Mouse (Mus musculus): ENCODE measurements around the gene Btrc.

The Btrc gene

DNA sequence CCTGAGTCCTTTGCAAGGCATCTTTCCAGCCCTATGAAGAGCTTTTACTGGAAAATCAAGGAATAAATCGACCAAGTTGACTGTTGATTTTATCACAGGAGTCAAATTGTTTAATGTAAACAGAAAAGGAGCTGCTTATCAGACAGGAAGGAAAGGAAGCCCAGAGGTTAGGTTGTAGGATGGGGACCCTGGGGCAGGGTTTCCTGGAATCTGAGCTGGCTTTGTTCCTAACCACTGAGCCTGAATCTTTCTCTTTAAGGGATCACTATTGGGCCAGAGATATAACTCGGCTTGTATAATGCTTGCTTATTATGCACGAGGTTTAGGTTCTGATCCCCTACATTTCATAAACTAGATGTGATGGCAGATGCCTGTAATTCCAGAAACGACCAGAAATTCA is 64.6 kb downstream of the Btrc start:
- DNase-seq (ENCODE audit: inconsistent ontology term): no peak

DNA sequence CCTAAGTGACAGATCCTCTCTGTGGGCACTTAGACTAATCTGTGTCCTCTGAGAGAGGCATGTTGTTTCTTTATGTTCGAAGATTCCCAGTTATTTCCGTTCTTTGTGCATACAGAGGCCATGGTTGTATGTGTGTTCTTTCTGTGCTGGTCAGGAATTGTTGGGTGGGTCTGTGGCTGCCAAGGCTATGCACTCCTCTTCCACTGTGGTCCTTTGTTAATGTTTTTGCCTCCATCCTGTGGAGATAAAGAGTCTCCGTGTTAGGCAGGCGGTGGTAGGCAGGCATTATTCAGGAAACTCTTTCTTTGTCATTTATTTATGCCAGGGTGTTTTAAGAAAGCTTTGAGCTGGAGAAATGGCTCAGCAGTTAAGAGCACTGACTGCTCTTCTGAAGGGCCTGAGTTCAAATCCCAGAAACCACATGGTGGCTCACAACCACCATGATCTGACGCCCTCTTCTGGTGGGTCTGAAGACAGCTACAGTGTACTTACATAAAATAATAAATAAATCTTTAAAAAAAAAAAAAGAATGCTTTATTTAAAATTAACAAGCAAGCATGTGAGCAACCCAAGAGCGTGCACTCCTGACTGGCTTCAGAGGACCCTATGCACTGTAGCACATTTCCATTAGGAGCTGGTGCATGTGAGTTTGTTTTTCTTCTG is 67.6 kb downstream of the Btrc start:
- no peak for DNase-seq (ENCODE audit: inconsistent ontology term)

DNA sequence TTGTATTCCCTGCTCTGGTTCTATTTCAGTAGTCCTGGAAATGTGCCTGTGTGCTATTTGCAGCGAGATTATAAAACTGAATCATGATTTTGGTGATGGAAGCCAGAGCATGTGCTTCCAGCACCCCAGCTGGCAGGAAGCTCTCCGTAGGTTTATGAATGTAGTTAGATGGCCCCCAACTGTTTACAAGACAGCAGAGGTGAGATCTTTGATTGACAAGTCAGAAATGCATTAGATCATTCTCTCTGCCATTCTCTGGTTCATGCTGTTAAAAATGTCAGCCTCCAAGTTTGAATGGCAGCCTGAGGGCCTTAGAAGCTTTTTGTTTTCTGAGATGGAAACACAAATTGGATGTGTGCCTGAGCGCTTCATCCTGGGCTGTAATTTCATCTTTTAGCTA is 68.8 kb downstream of the Btrc start:
- no peak for DNase-seq (ENCODE audit: inconsistent ontology term)

DNA sequence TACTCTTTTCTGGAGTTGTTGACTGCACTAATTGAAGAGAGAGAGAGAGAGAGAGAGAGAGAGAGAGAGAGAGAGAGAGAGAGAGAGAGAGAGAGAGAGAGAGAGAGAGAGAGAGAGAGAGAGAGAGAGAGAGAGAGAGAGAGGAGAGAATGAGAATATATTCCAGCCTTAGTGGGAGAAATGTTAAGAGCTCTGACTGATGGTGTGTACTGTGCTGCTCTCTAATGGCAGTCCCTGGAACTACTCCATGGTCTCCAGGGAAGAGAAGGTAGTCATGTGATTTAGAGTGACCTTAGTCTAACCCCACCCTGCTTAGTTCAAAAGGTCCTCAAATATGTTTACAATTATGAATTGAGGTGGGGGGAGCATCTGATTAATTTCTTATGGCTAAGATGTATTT is 72.5 kb downstream of the Btrc start:
- DNase-seq (ENCODE audit: inconsistent ontology term): peak; percentile 32

DNA sequence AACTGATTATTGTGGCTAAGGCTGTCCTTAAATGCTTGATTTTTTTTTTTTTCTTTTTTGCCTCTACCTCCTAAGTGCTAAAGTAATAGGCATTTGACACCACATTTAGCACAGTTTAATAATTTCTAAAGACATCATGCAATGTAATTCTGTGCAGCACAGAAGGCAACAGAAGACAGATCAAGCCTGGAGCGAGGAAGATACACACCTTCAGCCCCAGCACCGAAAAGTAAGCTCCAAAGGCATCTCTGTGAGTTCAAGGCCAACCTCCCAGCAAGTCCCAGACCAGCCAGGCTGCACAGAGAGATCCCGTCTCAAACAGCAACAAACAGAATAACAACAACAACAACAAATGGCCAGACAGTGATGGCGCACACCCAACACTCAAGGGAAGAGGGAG is 73.6 kb downstream of the Btrc start:
- no peak for DNase-seq (ENCODE audit: inconsistent ontology term)

DNA sequence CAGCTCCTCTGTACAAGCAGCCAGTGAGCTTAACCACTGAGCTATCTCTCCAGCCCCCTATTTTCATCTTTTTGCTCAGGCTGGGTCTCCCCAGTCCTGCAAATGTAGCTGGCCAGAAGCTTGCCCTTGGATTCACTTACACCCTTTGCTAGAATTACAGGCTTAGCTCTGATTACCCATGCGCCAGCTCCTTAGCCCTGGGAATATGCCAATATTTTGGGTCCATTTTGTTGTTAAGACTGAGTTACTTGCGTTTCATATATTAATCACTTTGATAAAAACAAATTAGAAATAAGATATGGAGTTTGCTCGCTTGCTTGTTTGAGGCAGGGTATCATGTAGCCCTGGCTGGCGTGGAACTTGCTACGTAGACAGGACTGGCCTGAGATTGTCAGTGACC is 74.7 kb downstream of the Btrc start:
- DNase-seq (ENCODE audit: inconsistent ontology term): no peak

DNA sequence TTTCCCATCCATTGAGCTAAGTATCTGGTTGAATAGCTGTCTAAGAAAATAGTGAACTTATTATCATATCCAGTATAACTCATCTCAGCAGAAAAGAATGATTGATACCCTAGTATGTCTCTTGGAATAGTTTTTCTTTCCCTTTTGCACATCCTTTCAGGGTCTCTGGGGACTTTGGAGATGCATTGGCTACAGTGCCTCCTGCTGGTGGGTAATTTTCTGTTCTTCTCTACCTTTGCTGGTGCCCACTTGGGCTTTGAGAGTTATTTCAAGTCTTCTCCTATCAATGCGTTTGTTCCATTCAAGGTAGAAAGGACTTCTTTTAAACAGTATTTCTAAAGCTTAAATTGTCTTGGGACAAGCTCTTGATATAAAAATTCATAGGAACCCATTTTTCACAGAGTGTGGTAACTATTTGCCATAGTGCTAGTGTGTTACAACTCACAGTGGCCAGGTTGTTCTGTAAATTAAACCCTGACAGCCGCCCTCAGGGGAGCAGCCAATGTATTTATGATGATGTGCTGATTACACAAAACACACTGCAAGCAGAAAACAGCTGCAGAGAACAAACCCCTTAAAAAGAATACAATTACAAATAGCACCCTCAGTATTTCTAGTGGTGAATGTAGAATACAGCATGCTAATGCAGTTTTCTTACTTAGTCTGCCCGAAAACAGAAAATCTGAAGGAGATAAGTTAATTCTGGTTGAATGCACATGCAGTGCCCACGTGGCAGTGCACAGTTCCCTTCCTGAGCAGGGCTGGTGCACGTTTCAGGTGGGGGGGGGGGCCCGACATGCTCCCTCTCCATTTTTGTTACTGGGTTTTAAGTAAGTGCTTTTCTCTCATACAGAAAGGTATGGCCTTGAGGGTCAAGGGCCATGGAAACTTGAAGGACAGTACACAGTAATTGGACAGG is 75.7 kb downstream of the Btrc start:
- no peak for DNase-seq (ENCODE audit: inconsistent ontology term)

DNA sequence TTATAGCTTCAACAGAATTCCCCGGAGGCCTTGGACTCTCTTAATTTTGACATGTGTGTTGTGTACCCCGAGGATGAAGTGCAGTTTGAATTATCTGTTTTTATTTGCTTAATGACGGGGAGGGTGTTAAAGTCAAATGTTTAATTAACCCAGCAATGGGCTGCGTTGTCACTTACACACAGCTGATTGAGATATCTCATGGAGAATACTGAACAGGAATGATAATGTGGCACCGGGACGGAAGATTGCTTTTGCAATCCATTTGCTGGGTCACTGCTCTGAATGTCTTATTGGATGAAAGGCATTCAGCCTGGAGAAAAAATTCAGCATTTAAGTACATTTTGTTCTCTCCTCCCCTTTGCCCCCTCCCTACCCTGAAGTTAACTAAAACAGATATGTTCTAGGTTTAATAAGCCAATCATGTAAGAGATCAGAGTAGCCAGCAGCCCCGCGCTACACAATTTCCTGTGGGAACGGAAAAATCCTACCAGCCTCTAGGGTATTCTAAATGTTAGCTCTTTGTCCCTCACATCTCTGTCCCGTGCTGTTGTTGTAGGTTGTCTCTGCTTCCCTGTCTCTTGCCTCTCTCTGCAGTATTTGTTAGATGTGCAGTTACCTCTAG is 77.1 kb downstream of the Btrc start:
- no peak for DNase-seq (ENCODE audit: inconsistent ontology term)

DNA sequence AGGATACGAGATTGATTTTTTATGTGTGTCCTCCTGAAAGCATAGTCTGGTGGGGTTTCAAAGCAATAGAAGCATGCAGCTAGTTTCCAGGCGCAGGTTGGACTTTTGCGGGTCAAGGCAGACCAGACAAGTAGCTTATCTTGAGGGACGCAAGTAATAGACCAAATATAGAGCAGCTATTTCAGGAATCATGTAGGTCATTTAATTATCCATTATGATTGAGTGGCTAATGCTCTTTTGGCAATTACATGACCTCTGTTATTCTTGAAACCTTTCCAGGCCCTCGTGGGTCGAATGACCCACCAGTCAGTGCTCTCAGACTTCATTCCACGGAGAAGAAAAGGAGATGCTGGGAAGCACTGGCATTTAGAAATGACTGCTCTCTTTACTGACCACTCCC is 78.2 kb downstream of the Btrc start:
- peak; percentile 77 for DNase-seq (ENCODE audit: inconsistent ontology term)

DNA sequence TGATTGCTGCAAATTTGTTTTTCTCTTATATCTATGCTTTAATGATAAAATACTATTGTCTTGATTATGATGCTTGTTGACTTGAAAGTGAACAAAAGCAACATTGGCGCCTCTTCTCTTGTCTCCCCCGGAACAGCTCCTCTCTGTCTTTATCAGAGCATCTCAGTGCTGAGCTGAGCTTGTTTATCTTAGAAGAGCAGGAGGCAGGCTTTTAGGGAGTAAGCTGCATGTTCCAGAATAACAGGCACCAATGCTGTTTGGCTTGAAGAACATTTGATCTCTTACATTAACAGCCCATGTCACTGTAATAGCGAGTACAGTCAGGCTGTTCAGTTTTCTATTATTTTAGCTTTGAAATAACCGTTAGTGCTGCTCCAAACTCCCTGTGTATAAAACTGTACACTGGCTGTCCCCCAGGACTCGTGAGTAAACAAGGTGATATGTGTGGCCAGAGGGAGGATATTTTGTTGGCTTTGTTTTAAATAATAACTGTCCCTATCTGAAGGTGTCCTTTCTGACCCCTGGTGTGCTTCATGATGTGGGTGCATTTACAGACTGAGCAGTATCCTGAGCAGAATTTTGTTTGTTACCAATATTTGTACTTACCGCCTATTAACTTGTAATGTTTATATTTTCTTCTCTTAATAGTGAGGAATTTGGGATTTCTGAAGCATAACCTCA is 81.9 kb downstream of the Btrc start:
- DNase-seq (ENCODE audit: inconsistent ontology term): no peak

DNA sequence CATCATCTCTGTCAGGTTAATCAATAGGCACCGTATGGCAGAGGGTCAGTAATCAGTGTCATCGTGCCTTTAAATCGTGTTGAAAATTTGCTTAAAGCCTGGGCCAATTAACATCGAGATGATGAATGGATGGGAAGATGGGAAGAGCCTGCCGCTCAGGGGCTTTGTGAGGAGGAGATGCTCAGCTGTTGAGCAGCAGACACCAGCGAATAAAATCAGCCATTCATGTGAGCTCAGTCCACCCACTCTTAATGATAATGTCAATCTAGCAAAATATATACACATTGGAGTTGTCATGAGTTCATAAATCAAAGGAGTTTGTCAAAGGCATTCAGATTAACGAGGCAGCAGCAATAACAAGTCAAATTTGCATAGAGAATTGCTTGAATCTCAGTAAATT is 83.1 kb downstream of the Btrc start:
- no peak for DNase-seq (ENCODE audit: inconsistent ontology term)

DNA sequence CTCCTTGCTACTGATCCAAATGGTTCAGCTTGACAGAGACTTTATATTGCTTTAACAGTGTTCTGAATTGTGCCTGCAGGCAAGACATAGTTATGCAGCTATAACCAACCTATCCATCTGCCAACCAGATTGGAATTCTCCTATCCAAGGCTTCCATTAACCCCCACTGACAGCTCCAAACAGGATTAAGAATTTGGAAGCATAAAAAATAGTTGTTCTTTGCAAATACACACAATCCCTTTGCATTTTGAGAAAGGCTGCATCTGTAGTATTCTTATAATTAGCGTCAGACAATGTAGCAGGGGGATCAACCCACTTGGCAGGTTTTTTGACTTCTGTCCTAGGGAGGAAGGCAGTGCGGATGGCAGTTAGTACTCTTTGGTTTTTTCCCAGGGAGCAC is 83.7 kb downstream of the Btrc start:
- no peak for DNase-seq (ENCODE audit: inconsistent ontology term)

DNA sequence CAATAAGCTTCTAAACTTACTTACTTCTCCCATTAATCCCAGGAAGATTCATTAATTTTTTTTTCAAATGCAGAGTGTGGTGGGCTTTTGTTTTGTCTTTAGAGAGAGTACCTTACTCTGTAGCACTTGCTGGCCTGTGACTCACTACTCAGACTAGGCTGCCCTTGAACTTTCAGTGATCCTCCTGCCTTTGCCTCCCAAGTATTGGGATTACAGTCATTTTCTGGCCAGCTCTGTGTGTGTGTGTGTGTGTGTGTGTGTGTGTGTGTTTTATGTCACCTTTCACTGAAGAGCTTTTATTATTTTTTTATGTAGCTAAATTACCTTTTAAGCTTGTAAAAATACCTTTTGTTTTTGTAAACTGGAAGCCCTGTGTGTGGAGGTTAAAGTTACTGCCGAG is 84.4 kb downstream of the Btrc start:
- no peak for DNase-seq (ENCODE audit: inconsistent ontology term)

DNA sequence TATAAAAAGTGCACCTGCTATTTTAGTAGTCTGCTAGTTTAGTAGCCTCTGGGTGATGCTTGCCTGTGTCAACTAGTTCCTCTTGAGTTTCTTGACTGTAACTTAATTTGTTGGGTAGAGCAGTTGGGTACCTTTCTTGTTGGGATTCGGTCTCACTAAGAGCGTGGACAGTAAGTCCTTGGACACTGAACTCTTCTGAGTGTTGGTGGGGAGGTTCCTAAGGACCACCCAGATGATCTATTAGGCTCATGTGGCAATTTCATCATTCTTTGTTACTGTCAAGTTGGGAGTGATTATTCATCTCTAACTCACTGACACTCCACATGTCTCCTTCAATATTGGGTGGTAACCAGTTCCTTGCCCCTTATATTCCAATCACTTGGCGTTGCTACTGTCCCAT is 90.9 kb downstream of the Btrc start:
- DNase-seq (ENCODE audit: inconsistent ontology term): no peak

DNA sequence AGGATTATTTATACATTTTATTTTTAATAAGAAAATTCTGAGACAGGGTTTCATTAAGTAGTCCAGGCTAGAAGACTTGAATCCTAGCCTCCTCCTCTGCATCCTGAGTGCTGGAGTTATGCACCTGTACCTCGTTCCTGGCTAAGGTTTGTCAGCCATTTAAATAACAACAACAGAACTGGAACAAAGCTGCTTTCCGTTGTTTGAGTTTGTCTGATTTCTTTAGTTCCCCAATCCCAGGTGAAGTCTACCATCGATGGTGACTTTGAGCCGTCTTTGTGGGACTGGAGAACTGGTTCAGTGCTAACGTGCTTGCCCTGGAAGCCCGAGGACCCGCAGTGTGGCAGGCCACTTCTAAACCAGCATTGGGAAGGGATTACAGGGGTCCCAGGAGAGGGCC is 93.4 kb downstream of the Btrc start:
- DNase-seq (ENCODE audit: inconsistent ontology term): no peak

DNA sequence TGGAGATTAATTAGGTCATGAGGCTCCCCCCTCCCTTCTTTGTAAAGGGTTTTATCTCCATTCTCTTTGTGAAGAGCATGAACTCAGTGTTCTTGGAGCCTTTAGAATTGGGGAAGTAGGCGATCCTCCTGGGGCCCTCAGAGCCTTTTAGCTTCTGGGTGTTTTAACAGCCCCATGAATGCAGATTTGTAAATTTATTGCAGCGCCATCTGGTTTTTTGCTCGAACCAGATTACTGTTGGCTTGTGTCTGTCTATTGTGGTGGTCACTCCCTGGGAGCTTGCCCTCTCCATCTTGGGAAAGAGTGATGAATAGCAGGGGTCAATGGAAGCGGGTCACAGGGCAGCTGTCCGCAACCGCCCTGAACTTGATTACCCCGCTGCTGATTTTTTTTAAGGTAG is 95.2 kb downstream of the Btrc start:
- no peak for DNase-seq (ENCODE audit: inconsistent ontology term)

DNA sequence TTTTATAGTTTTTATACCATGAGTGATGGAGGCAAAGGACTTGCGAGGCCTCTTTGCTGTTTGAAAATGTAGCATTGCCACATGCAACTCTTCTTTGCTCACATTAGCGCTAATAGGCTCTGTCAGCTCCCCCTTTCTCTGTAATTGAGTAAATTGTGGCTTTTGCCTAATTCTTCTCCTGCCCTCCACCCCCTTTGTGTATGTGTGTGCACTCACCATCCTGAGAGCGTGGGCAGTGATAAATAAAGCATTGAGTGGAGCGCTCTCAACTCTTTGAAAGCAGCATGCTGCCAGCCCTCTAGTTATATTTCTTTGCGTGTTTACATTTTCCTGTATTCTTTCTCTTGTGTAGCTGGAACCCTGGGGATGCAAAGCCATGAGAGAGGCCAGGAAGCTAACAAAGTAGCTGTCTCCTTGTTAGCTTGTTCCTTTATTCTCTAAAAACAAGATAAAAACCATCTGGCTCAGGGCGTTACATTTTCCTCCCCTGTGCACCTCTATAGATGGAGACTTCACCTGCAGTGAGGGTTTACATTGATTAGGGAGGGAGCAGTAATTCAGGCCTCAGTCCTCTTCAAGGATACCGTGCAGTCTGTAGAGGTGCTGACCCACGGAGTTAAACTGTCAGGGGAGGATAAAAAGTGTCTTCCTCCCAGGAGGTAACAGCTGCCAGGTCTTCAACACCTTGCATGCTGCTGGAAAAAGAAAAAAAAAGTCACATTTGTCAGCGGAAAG is 96.6 kb downstream of the Btrc start:
- DNase-seq (ENCODE audit: inconsistent ontology term): peak; percentile 50

DNA sequence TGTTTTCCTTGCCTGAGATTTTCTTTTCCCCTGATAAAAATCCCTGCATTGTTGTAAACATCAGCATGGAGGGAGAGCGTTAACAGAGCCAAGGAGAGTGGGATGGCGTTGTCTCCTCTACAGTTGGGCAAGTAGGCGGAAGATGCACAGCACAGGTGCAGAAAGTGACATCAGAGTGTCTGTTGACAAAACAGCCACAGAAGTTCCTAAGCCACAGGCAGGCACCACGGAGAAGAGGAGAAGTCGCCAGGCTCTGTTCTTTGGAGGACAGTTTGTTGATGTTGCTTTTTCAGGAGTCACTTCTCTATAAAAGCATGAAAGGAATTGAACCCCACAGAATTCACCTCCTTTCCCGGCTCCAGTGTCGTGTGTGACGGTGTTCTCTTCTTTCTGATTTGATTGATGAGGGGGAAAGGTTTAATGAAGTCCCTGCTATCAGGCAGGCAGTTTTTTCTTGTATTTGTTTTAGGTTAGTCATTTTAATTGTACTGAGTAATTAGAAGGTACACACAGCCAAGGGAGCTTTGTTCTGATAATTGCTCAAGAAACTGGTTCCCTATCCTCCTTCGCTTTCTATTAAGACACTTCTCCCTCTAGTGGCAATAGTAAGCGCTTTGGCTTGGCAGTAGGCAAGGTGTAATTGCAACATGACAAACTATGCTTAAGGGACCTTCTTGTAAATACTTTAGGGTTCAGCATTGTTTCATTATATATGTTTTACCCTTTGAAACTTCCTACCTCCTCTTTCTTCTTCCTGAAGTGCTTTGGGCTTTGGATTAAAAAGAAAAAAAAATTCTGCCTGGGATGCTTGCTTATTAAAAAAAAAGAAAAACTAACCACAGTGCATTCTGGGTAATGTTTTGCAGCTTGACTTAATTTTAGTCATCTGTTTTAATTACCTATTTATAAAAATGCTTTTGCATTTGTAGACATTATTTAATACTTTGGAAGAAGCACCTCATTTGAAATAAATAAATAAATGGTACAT is 97.5 kb downstream of the Btrc start:
- peak; percentile 43 for DNase-seq (ENCODE audit: inconsistent ontology term)

DNA sequence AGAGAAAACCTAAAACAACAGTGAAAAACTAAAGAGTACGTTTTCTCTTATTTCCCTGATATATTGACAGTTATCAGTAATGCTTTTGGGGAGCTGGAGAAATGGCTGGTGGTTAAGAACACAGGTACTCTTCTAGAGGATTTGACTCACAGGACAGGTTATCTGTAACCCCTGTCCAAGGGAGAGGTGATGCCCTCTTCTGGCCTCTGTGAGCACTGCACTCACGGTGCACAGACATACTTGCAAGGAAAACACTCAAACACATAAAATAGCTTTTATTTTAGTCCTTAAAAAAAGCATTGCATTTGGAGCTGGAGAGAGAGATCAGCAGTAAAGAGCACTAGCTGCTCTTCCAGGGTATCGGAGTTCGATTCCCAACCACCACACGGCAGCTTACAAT is 106.2 kb downstream of the Btrc start:
- DNase-seq (ENCODE audit: inconsistent ontology term): no peak

Measured in Muller cell, postnatal 12 days (primary cell).